Mouse (Mus musculus): ENCODE data around the gene Npff.

Npff gene

DNA sequence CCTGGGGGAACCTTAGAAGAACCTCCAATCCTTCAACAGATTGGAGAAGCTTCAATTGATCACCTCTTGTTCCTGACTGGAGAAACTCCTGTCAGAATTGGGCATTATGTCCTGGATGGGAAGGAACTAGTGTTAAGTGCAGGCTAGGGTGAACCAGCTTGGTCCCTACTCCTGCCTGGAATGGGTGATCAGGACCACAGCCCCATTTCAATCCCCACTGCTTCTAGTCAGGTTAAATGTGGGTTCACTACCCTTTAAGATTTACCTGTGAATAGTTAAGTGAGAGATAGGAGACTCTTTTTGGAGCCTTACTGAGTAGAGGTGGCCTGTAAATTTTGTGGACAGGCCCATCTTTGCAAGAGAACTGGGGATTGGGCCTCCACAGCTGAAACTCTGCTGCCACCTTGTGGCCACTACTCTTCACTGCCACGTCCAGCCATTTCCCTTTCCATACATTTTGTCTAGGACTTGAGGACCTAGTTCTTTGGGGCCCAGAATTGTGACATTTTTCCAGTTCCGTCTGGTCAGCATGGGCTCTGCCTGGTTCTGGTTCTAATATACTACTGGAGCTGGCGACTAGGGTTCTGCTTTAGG lies at the start of gene Npff:
TSS of gene Npff (minus strand) at position 51 of the 594 bp plus-strand sequence.
- DNase-seq (ENCODE audit: low read depth in 2 of 2, low spot score in 2 of 2) = peak; percentile 74

DNA sequence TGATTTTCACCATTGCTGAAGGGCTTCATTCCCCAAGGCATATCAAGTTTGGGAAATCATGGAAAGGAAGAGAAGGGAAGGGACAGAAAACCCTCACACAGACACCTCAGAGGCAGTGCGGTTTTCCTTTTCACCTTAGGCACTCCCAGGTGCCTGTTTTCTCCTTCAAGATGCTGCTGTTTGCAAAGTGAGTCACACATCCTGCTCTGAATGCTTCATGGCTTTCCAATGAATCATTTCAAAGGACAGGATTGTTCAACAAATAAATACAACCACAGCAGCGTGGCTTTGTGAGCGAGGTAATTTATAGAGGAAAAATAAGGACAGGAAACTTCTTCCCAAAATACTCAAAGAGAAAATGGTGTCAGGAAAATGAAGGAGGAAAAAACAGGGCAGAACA lies 47.3 kb upstream of the Npff start:
- no peak for DNase-seq (ENCODE audit: low read depth in 2 of 2, low spot score in 2 of 2)

DNA sequence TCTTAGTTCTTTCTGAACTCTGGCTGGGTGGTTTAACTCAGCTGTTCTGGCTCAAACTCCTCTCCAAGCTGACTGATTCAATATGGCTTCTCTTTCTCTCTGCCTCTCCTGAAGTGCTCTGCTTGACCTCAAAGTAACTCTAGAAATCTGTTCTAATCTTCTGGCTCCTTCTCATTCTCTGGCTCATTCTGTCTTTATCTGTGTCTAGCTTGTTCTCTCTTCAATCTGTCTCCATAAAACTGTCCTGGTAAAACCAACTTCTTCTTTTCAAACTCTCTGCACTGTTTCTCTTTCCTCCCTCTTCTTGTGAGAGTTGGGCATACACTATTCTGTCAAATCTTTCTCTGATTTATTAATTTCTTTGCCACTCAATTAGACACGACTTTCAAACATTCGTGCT lies 43.1 kb upstream of the Npff start:
- DNase-seq (ENCODE audit: low read depth in 2 of 2, low spot score in 2 of 2) = no peak

DNA sequence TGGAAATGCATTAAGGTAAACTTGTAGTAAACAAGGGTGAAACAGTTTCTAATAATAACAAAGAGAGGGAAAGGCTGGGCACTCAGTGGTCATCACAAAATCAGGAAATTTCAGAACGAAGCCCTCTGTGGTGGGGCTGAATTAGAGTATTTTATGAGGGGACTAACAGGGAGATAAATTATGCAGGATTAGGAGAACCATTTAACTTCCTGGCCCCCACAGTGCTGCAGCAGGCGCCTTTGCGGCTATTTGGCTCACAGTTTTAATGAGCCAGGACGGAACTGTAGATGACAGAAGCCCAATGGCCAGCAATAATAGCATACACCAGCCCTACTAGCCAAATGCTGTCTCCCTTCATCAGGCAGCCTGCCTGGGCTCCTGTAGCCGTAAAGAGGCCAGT lies 38.9 kb upstream of the Npff start:
- no peak for DNase-seq (ENCODE audit: low read depth in 2 of 2, low spot score in 2 of 2)

DNA sequence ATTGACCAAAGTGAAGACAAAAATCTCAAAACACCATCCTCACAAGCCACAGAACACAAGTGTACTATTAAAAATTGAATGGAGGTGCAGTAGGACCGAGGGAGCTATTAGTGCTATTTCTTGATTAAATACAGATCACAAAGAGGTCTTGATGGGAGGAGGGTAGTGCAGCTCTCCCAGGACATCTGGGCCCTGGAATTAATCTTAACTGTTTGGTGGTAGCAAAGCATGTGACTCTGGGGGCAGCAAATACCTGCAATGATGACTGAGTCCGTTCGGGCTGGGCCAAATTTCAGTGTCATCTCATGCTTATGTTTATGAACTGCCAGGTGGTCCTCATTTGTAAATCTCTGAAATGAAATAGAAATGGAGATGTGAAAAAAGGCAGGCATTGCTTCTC lies 38.3 kb upstream of the Npff start:
- no peak for DNase-seq (ENCODE audit: low read depth in 2 of 2, low spot score in 2 of 2)

DNA sequence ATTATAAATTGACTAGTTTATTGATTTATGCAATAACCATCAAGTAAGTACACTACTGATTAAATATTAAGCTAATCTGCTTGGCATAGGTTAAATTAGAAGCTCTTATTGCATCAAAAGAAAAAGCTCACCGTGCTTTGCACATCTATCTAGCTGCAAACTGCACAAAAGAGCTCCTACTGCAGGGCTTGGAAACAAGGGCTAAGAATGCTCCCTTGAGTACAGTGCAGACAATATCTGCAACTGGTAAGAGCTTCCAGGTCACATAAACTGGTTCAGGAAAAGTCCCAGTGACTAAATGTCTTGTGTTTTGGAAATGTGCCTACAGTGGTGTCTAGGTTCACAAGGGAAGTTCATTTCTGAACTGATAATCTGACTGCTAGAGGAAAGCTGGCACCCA lies 37.7 kb upstream of the Npff start:
- DNase-seq (ENCODE audit: low read depth in 2 of 2, low spot score in 2 of 2) = no peak

DNA sequence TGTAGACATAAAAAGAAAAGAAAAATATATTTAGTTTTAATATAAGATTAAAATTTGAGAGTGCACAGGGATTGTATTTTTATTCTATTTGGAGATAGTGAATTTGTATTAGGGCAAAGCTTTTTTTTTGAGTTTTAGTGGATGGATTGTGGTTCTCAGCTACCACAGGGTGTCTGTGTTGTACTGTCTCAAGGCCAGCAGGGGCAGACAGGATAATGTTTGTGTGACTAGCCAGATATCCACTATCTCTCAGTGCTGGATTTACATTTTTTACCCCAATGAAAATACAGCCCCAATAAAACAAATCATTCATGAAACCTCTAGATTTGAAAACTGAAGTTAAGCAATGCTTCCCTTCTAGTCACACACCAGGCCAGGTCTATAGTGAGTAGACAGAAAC lies 32.8 kb upstream of the Npff start:
- DNase-seq (ENCODE audit: low read depth in 2 of 2, low spot score in 2 of 2) = no peak

DNA sequence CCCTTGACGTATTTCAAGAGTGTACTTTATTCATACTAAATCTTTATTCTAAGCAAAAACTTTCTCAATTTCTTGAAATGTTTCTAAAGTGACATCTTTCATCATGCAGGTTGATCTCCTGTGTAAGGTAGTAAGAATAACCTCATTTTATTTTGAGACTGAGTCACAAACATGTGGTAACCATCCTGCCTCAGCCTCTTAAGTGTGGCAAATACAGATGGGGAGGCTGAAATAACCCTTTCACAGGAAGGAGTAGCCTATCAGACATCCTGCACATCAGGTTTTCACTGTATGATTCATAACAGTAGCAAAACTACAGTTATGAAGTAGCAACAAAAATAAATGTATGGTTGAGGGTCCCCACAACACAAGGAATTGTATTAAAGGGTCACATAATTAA lies 30.8 kb upstream of the Npff start:
- no peak for DNase-seq (ENCODE audit: low read depth in 2 of 2, low spot score in 2 of 2)

DNA sequence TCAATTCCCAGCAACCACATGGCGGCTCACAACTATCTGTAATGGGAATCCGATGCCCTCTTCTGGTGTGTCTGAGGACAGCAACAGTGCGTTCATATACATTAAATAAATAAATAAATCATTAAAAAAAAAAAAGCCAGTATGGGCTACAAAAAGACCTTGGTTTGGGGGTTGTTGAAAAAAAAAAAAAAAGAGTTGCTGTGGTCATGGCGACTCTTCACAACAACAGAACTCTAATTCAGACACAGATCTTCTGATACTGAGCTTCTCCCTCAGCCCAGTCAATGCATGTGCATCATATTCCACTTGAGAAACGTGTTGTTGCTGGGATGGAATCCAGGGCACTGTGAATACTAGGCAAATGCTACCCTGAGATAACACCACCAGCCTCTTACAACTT lies 27.9 kb upstream of the Npff start:
- no peak for DNase-seq (ENCODE audit: low read depth in 2 of 2, low spot score in 2 of 2)

DNA sequence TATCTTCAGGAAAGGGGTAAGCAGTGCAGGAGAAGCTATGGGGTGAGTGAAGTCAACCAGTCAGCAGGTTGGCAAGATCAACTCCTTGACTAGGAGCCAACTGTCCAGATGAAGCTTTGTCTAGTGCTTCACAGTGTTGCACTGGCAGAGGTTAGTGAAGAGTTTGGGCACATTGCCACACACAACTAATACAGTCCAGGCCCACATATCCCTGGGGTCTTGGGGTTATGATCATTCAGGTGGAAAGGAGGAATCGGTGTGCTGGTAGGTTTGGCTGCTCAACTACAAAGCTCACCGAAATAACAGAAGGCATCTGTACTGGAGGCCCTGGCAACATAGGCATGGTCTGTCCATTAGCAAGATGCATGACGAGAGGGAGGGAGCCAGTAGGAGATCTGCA lies 22.7 kb upstream of the Npff start:
- no peak for DNase-seq (ENCODE audit: low read depth in 2 of 2, low spot score in 2 of 2)

DNA sequence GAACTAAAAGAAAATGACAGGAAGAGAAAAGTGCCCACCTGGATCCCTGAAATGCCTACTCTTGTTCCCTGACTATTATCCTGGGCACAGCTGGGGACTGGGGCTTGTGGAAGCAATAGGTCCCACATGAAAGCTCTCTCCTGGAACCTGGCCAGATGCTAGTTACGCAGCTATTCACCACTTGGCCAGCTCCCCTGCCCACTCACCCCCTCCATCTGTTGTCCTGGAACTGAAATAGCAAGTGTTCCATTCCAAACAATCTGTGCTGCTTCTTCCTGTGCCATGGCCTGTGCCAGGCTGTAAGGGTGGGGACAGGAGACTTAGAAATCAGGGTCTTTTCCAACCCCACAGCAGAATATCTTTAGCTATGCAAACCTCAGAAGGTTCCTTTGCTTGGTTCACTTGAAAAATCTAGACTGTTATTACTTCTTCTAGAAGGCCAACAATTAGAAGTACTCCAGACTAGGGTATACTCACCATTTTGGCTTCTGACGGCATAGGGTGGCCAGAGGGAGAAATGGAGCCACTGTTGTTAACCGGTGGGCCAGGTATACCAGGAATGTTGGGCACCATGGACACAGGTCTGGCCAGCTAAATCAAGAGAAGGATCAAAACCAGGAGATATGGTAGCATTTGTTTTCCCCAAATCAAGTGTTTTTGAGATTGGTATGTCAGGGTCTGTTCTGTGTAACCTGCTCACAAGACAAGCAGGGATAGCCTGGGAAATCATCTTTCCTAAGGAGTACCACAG lies 22.1 kb upstream of the Npff start:
- no peak for DNase-seq (ENCODE audit: low read depth in 2 of 2, low spot score in 2 of 2)

DNA sequence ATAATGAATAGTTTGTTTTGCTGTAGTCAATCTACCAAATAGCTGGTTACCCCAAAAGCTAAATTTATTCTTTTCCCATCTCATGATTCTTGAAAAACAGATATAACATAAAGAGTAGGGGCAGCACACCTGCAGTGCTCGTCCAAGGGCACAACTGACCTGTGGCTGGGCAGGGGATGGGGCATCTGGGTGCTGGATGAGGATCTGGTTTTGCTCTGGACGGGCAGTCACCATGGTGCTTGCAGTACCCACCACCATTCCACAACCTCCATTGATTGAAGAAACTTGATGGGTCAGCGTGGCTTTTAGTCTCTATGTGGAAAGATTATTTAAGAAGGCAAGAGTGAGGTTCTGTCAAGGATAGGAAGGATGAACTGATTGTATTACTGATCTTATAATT lies 21.5 kb upstream of the Npff start:
- no peak for DNase-seq (ENCODE audit: low read depth in 2 of 2, low spot score in 2 of 2)

DNA sequence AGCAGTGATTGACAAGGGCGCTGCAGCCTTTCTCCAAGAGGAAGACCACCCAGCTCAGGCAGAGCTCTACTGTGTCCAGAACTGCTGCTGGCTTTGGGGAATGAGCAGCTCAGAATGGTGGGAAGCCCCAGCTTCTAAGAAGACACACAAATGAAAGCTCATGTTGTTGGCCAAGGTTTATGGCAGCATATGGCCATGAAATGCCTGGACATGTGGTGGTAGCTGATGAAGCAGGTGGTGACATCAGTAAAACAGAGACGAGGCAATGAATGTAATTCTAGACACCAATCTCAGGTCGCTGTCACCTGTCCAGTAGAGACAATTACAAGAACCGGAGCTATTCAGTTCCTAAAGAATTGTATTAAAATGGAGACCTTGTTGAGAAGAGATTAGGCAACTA lies 20.1 kb upstream of the Npff start:
- DNase-seq (ENCODE audit: low read depth in 2 of 2, low spot score in 2 of 2) = no peak

DNA sequence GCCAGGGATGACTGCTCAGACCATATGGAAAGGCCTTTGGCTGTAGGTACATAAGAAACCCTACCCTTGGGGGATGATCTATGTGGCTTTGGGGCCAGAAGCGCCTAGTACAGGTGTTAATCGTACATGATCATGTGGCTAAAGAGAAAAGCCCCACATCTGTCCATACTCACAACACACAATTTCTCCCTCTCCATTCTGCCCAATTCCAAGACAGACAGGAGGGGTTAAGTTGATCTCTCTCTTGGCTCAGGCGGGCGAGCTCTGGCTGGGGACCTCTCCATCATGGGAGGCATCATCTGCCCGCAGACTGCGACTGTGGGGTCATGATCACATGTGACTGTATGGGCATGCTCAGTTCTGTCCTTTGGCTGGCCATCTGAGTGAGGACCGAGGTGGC lies 9.2 kb upstream of the Npff start:
- DNase-seq (ENCODE audit: low read depth in 2 of 2, low spot score in 2 of 2) = no peak

DNA sequence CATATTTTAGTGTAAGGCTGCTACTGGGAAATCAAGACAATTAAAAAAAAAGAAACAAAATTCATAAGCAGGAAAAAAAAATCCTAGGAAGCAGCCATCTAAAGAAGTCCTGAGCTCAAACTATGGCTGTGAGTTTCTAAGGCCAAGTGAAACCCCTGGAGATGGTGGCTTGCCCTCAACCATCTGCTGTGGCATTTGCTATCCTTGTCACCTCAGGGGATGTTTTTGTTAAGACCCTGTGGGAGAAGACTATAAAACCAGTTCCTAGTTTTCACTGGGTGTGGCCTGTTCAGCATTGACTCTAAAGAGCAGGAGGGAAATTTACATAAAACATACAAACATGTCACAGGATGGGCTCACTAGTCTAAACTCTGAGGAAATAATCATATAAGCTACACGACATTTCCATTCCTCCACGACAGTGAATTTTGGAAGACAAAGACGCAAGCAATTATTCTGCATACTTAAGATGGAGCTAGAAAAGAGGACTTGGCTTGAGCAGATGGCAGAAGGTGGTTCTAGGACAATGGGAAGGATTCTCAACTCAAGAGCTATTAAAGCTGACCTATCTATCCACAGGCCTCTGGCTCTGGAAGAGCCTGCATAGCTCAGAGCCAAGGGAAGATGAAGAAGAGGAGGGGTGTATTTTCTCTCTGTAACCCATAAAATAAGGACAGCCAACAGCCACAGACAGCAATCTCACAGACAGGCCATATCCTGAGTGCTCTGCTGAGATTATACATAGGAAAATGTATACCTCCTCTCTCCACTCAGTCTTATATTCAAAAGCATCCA lies 7.6 kb upstream of the Npff start:
- no peak for DNase-seq (ENCODE audit: low read depth in 2 of 2, low spot score in 2 of 2)

DNA sequence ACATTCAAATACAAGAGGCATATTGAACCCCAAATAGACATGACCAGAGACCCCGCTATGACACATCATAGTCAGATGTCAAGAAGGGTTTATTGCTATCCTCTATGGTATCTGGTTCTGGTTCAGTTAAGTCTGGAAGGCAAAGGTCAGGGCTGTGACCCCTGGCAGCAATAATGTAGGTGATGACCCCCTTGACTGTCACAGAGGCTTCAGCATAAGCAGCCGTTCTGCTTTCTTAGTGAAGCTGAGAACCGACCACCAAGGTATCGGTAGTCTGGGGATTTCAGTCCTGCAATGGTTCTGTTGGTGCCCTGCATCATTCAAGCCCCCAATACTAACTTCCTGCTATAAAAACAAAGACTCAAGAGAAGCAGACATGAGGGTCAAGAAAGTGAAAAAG lies 6.8 kb upstream of the Npff start:
- no peak for DNase-seq (ENCODE audit: low read depth in 2 of 2, low spot score in 2 of 2)

DNA sequence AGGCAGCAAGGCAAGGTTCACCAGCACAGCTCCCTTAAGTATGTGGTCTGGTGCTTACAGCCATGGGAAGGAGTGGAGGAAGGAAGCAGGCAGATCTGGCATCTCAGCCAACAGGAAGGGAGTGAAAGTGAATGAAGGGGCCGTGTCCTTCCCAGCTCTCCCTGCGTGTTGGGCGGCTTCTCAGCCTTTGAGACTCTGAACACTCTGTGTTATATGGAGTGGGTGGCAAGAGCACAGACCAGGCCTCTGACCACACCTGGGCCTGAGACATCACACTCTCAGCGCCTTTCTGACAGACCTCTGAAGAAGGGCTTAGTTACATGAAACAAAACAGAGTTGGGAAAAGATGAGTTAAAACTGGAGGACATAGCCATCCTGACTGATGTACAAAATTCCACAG lies 5.8 kb upstream of the Npff start:
- no peak for DNase-seq (ENCODE audit: low read depth in 2 of 2, low spot score in 2 of 2)

DNA sequence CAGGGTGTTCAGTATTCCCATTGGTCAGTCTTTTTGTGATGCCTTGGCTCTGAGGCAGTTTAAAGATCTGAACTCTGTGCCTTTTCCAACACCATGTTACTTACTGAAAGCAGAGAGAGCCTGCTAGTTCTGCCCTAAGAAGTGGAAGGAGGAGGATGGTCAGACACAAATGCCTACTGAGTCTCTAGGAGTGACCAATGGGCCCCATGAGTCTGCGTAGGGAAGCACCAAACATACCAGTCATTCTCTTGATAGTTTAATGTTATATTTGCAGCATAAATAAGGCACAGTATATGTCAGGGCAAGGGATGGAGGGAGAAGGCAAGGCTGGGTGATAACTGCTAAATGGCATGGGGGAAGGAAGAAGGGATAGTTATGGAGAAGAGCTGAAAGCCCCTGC lies 3.7 kb upstream of the Npff start:
- no peak for DNase-seq (ENCODE audit: low read depth in 2 of 2, low spot score in 2 of 2)

DNA sequence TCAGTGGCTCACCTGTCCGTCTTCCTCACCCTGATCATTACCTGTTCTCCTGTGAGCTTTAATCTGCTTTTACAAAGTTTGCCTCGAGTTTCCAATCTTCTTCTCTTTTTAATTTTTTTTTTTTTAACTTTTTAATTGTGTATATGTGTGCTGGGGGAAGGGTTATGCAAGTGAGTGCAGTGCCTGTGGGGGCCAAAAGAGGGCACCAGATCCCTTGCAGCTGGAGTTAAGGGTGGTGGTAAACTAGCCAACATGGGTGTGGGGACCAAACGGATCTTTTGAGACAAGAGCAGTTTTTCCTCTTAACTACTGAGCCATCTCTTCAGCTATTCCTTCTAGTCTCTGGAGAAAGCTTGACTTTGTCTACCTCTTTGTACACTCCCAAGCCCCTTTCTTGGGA lies 3.2 kb upstream of the Npff start:
- no peak for DNase-seq (ENCODE audit: low read depth in 2 of 2, low spot score in 2 of 2)

DNA sequence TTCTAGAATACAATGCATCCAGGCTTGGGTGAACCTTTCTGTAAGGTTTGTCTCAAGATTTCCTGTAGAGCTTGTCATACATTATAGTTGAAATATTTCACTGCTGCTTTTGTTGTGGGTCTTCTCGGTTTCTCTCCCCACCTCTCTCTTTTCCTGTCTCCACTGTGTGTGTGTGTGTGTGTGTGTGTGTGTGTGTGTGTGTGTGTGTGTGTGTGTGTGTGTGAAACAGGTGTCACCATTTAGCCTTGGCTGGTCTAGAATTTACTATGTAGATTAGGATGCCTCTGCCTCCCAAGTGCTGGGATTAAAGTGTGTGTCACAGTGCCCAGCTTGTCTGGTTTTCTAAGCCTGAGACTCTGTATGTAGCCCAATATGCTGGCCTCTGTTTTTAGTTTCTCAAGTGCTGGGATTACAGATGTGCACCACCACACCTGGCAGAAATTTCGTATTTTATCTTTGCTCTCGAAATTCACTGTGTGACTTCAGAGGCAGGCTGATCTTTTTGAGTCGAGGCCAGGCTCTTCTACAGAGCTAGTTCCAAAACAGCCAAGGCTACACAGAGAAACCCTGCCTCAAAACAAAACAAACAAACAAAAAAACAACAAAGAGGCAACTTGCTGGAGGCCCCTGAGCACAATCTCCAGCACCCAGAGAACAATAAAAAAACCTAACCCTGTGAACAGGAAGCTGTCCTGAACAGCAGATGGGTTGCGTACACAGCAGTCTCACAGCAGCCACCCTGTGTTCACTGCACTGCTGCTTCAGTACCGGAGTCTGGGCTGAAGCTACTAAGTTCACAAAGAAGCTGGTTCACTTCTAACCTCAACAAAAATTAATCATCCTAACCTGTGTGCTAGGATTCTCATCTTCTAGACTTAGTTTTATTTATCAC lies 1.6 kb upstream of the Npff start:
- peak; percentile 21 to 26 for DNase-seq (ENCODE audit: low read depth in 2 of 2, low spot score in 2 of 2)

DNA sequence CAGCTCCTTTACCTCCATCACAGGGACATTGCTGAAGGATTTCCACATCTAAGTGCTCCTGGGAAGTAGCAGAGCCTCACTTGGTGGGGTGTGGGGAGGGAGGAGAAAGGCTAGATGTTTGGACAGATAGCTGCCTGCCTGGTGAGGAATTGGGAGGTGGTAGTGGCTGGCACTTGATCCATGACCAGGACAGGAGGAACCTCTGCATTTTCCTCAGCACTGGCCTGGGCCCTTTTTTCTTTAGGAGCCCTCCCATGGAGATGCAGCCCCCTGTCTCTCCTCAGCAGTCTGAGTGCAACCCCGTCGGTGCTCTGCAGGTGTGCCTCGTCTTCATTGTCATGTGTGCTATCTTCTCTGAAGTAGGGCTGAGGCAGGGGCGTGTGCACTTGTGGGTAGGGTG lies 3.3 kb downstream of the Npff start:
- DNase-seq (ENCODE audit: low read depth in 2 of 2, low spot score in 2 of 2) = no peak

All from CD8-positive naive resting alpha-beta T cell, adult 2 months (primary cell).